Mouse (Mus musculus): Measurements from ENCODE around the gene Tceal8.

DNA sequence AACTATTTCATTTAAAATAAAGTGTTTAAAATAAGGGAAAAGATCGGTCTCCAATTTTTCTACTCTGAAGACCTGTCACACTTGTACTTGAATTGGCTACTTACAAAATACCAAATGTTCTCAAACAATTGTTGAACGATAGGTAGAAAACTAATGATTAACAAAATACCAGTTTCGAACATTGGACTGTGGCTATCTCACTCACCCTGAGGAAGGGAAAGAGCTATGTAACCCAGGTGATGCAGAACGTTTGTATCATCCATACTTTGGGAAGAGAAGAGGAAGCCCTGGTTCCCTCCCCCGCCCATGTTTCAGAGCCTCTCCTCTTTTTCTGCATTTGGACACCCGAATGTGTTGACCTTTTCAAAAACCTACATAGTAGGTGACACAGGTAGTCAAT is 32.3 kb upstream of the Tceal8 start:
- TF ChIP-seq POLR2A (IDR thresholded peaks at IDR 0.05; ENCODE audit: low read depth, low read length) (no peak), CTCF (IDR thresholded peaks at IDR 0.05; ENCODE audit: extremely low read depth, insufficient read length, insufficient replicate concordance, low read depth, low read length) (no peak)
